Mouse (Mus musculus) heart, postnatal 0 days (tissue): ENCODE results near the gene Klrg1.

Experiments used
- CTCF ChIP-seq: IDR thresholded peaks from 2 replicates; pipeline ENCODE4 v1.5.1; 2016; ENCODE audit warnings: antibody characterized with exemption, control low read depth, low read depth
- EP300 ChIP-seq: IDR thresholded peaks from 2 replicates; pipeline ENCODE4 v1.6.1; 2016; ENCODE audit warnings: antibody characterized with exemption, low read depth

DNA sequence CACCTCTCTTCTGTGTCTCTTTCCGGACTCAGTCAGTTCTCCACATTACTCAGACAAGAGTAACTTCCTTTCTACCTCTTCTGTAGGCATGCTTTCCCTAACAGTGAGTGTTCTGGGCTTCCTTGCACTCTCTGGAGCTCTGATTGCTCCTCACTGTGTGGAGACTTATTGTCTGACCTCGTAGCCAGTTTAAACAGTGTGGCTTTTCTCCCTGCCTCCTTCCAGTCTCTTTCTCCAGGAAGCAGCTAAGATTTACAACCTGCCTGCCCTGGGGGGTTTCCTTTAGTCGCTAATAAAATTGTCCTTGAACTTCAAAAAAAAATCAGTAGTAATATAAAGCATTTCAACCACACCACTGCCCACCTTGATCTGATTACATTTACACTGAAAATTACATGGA, 7.6 kb upstream of the Klrg1 start:
- TF ChIP-seq CTCF (no peak), EP300 (no peak)
